Mouse (Mus musculus) forebrain, embryonic 11.5 days (tissue): ENCODE data around the gene Gprin3. TPM values are rescaled to one million over a fixed set of nuclear protein-coding genes. Genes with fewer than 3 reads are reported as not detected.

Experiments
- ATAC-seq: fragments of 200-750 bp; cut with Nextera tagmentation; replicated peaks from 2 replicates; pipeline ENCODE4 v1.8.0; 2017; ENCODE audit warnings: moderate TSS enrichment; ENCODE audit not compliant: low FRiP score
- DNase-seq: peaks from one replicate; pipeline ENCODE4 v3.0.0-alpha.2; 2017; ENCODE audit warnings: low spot score
- H3K27ac ChIP-seq: fragments of 300-500 bp; sonication (generic); 2 replicates; pipeline ENCODE4 v1.5.1; 2014; ENCODE audit warnings: low read depth, low read length
- H3K27me3 ChIP-seq: fragments of 300-500 bp; sonication (generic); 2 replicates; pipeline ENCODE4 v1.6.1; 2014; ENCODE audit warnings: mild to moderate bottlenecking, low read length, mixed read lengths; ENCODE audit not compliant: control insufficient read depth, insufficient read depth
- H3K36me3 ChIP-seq: fragments of 300-500 bp; sonication (generic); 2 replicates; pipeline ENCODE4 v1.6.1; 2014; ENCODE audit warnings: mild to moderate bottlenecking, low read length, moderate library complexity, mixed read lengths; ENCODE audit not compliant: control insufficient read depth, insufficient read depth
- H3K4me1 ChIP-seq: fragments of 300-500 bp; sonication (generic); replicated peaks from 2 replicates; pipeline ENCODE4 v1.6.1; 2014; ENCODE audit warnings: low read length, mixed read lengths; ENCODE audit not compliant: control insufficient read depth, insufficient read depth
- H3K4me2 ChIP-seq: fragments of 300-500 bp; sonication (generic); 2 replicates; pipeline ENCODE4 v1.6.1; 2014; ENCODE audit warnings: low read depth, mild to moderate bottlenecking, low read length, moderate library complexity, mixed read lengths; ENCODE audit not compliant: severe bottlenecking
- H3K4me3 ChIP-seq: fragments of 300-500 bp; sonication (generic); 2 replicates; pipeline ENCODE4 v1.5.1; 2014; ENCODE audit warnings: low read depth, low read length
- H3K9ac ChIP-seq: fragments of 300-500 bp; sonication (generic); 2 replicates; pipeline ENCODE4 v1.6.1; 2014; ENCODE audit warnings: low read length
- H3K9me3 ChIP-seq: fragments of 300-500 bp; sonication (generic); 2 replicates; pipeline ENCODE4 v1.6.1; 2016; ENCODE audit warnings: low read length, mixed read lengths; ENCODE audit not compliant: control insufficient read depth
- WGBS: fragments of 180-500 bp; shearing (Covaris S2); extraction: QIAGEN DNeasy Blood & Tissue Kit; methylation state at CpG from one replicate; pipeline ENCODE4 v1.1.7; 2014; 5-methylcytosine and 5-hydroxymethylcytosine counted together
- polyA plus RNA-seq: library from polyadenylated mRNA; unstranded; fragments of >200 nt; fragmentation: Nextera tagmentation; extraction: Ambion mirVana; gene quantifications from 2 replicates; pipeline ENCODE4 v1.2.1, GENCODE M21; 2014

Gprin3 gene
- polyA plus RNA-seq, 1 experiment from 2014 or later, result 0.16 TPM

GRCm38 (mm10) chr6:59424871-59425740 is 988 bp downstream of the Gprin3 start:
- WGBS, result 77% methylated on average over 10 of the region's 10 CpGs
- Histone ChIP-seq H3K9me3 (no peaks in the 10 kb centered on the region), H3K36me3 (no peaks in the 10 kb centered on the region), H3K4me2 (no peak overlapping the region), H3K27ac (no peak overlapping the region), H3K27me3 (no peaks in the 10 kb centered on the region), H3K9ac (no peak overlapping the region), H3K4me1 (no peaks in the 10 kb centered on the region), H3K4me3 (no peak overlapping the region)
- no peak for ATAC-seq
- DNase-seq, result no peak

DNA sequence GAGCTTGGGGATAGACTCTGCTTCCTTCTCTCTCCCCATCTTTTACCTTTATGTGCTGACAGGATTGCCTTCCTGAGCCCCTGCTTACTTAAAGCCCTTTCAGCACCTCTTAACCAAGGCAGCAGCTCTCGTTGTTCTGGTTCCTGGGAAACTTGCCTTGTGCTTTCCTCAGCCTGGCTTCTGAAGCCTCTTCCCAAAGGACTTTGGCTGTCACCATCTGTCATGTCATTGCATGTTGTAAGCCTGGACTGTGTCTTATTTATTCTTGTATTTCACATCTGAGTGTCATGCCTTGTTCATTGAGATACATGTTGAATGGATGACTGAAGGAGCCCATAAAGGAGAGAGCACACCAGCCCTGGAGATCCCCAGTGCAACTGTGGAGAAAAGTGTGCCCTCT is 2.3 kb downstream of the Gprin3 start:
- ATAC-seq (no peak), DNase-seq (no peak)
- WGBS, result 79% methylated on average over 1 of the region's 1 CpGs

DNA sequence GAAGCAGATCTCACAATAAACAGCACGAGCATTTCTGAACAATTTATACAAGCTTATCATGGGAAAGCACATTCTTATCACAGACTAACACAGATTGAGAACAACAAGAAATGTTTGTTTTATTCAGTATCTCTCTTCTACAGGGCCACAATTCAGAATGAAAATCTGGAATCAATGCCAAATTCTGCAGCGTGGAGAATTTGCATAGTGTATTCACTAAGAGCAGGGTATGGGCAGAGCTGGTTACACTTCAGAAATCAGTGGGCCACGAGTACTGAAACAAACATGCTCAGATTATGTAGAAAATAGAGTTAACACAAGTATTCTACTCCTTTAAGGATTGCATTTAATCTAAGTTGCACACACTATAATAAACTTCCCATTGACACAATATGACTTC is 6.8 kb downstream of the Gprin3 start:
- no peak for ATAC-seq
- no peak overlapping the region for H3K9ac ChIP-seq
- H3K27me3 ChIP-seq, result no peaks in the 10 kb centered on the region
- H3K9me3 ChIP-seq, result no peaks in the 10 kb centered on the region
- H3K27ac ChIP-seq, result no peak overlapping the region
- H3K4me1 ChIP-seq, result no peaks in the 10 kb centered on the region
- H3K4me3 ChIP-seq, result no peak overlapping the region
- H3K4me2 ChIP-seq, result no peak overlapping the region
- no peaks in the 10 kb centered on the region for H3K36me3 ChIP-seq
- 70% methylated on average over 3 of the region's 3 CpGs for WGBS
- no peak for DNase-seq

More for the DNA sequence above, 2.3 kb downstream of the Gprin3 start:
- Histone ChIP-seq H3K9ac (no peak overlapping the region), H3K4me2 (no peak overlapping the region), H3K27ac (no peak overlapping the region), H3K4me1 (no peaks in the 10 kb centered on the region), H3K9me3 (no peaks in the 10 kb centered on the region), H3K36me3 (no peaks in the 10 kb centered on the region), H3K4me3 (no peak overlapping the region), H3K27me3 (no peaks in the 10 kb centered on the region)

DNA sequence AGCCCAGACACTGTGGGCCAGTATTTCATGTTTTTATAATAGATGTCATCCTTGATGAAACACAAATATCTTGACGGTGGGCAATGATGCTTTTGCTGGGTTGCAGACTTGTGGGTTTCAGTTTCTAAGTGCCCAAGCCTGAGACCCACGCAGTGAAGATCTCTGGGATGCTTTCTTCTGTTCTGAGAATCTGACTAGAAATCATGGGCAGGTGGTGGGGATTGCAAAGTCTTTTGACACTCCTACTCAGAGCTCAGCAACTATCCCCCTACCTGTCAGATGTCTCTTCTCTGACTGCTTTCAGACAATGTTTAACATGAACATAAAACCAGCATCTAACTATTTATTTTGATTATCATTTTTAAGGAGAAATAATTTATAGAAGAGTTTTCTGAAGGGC is 7.4 kb downstream of the Gprin3 start:
- ATAC-seq (no peak), DNase-seq (no peak)
- no peak overlapping the region for H3K27ac ChIP-seq
- no peak overlapping the region for H3K4me2 ChIP-seq
- no peaks in the 10 kb centered on the region for H3K4me1 ChIP-seq
- H3K36me3 ChIP-seq, result no peaks in the 10 kb centered on the region
- no peak overlapping the region for H3K9ac ChIP-seq
- H3K9me3 ChIP-seq, result no peaks in the 10 kb centered on the region
- WGBS, result 82% methylated on average over 2 of the region's 2 CpGs
- no peaks in the 10 kb centered on the region for H3K27me3 ChIP-seq
- no peak overlapping the region for H3K4me3 ChIP-seq

DNA sequence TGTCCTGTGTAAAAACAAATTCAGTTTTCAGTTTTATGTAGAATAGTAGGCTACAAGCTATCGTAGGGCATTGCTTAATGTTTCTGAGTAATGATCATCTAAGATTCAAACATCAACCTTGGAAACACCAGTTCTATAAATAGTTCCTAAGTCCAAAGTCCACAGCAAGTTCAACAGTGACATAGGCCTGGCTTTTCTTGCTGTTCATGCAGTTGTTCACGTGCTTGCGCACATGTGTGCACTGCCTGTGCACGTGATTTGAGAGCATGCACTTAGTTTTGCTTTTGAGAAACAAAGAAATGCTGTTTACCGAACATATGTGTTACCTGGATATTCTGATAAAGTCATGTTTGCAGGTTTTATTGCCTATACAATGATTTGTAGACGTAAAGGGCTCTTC is 11.3 kb downstream of the Gprin3 start:
- 90% methylated on average over 6 of the region's 6 CpGs for WGBS
- Histone ChIP-seq H3K4me2 (no peak overlapping the region), H3K9me3 (no peaks in the 10 kb centered on the region), H3K27me3 (no peaks in the 10 kb centered on the region), H3K27ac (no peak overlapping the region), H3K9ac (no peak overlapping the region), H3K4me1 (no peaks in the 10 kb centered on the region), H3K4me3 (no peak overlapping the region), H3K36me3 (no peaks in the 10 kb centered on the region)
- DNase-seq, result no peak
- no peak for ATAC-seq

DNA sequence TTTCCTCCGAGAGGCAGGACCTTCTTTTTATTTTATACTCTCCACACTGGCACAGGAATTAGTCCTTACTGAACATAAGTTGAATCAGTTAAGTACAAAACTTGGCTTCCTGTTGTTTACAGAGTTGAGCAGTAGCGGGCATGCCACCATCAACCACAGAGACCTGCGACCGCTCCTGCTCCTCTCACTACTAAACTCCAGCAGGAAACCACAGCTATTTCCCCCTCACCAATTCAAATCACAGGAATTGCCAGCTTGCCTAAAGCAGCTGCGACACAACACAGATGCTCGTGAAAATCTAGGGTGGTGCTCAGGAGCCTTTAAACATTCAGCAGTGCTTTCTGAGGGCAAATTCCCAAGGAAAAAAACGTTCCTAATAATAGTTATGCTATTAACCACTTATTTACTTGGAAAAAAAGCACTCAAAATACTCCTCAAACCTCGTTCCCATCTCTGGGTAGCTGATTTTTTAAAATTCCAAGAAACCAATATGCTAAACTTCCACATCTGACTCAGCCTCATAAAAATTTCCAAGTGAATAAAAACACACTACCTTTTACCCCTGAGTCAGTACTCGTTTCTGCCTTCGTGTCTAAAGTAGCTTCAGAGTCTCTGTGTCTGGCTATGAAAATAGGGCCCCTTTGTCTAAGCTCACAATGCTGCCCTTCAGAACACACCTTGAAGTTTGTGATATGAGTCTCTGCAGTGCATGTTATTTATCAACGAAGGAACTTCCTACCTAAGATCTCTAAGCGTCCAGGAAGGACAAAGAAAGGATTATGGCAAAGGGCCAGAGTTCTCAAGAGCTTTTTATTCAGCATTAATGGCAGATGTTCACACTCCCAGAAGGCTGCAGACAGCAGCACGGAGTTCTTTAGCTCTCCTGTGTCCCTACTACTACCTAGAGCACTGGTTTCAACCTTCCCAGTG is 13.4 kb downstream of the Gprin3 start:
- no peaks in the 10 kb centered on the region for H3K36me3 ChIP-seq
- ATAC-seq, result peak; percentile 61; the same call in 1 of the 2 replicates
- no peak overlapping the region for H3K4me2 ChIP-seq
- H3K4me3 ChIP-seq, result no peak overlapping the region
- H3K9ac ChIP-seq, result no peak overlapping the region
- no peak for DNase-seq
- no peaks in the 10 kb centered on the region for H3K4me1 ChIP-seq
- H3K9me3 ChIP-seq, result no peaks in the 10 kb centered on the region
- no peak overlapping the region for H3K27ac ChIP-seq
- 41% methylated on average over 13 of the region's 13 CpGs for WGBS
- no peaks in the 10 kb centered on the region for H3K27me3 ChIP-seq

DNA sequence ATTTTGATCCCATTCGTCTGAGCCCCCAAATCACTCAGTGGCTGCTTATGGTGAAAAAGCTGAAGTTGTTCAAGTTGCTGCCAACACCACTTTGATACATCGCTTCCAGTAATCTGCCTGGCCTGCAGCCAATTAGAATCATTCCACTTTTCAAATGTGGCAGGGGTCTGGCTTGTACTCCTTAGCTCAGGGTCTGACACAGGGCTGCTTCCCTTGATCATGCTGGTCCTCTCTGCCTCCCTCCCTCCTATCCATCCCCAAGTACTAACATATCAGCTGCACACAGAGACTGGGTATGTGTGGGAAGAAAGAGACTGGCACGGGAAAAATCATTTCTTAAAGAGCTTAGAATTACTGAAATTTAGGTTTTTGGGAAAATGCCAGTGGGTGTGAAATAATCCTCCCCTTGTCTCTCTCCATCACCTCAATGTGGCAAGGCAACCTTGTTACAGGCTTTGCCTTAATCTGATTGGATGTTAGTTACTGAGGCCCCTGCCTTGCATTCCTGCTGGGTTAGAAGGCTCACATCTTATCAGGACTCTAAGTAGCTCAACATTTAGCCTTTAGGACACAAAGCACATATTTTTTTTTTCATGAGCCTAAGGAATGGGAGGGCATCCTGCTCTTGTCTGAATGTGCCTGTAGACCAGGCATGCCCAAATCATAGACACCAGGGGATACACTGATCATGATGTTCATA is 16.9 kb downstream of the Gprin3 start:
- Histone ChIP-seq H3K9me3 (no peaks in the 10 kb centered on the region), H3K4me1 (no peaks in the 10 kb centered on the region), H3K27ac (no peak overlapping the region), H3K9ac (no peak overlapping the region), H3K27me3 (no peaks in the 10 kb centered on the region), H3K36me3 (no peaks in the 10 kb centered on the region), H3K4me2 (no peak overlapping the region), H3K4me3 (no peak overlapping the region)
- ATAC-seq (no peak), DNase-seq (no peak)
- WGBS, result 60% methylated on average over 3 of the region's 3 CpGs

- Histone ChIP-seq H3K9ac (no peak overlapping the region), H3K4me1 (no peaks in the 10 kb centered on the region), H3K4me2 (no peak overlapping the region), H3K27ac (no peak overlapping the region), H3K4me3 (no peak overlapping the region), H3K9me3 (no peaks in the 10 kb centered on the region), H3K27me3 (no peaks in the 10 kb centered on the region), H3K36me3 (no peaks in the 10 kb centered on the region)
- 87% methylated on average over 4 of the region's 4 CpGs for WGBS
- ATAC-seq (no peak), DNase-seq (no peak)
Measured at GRCm38 (mm10) chr6:59407482-59407997, 18.6 kb downstream of the Gprin3 start.
